Mouse (Mus musculus) right cerebral cortex, postnatal 14 days (tissue): ENCODE results near the gene Olfr1354.
"Not testable (repeated sequence)": the region's sequence is repeated elsewhere in the genome, so short reads cannot be mapped to it uniquely, and the experiment has no call there.

Source experiments
- DNase-seq: peaks from one replicate; pipeline ENCODE4 v3.0.0; 2022

Gene Olfr1354

DNA sequence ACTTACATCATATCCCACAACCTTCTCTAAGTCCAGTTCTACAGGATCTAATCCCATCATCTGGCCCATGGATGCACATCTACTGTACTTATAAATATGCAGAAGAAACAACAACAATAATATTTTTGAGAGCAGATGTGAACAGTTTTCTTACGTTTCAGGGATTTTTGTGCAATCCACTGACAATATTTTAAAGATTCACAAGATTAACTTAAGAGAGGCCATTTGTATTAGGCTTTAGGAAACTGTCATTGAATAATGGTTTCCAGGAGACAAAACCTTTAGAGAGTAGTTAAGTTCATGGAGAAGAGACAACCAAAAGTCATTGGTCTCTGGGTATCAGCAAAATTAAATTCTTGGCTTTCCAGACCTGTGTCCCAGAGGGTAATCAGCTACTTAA lies at the start of gene Olfr1354:
Olfr1354 (plus strand) TSS at position 301 of the 400 bp plus-strand sequence.
- DNase-seq: not testable (repeated sequence)

DNA sequence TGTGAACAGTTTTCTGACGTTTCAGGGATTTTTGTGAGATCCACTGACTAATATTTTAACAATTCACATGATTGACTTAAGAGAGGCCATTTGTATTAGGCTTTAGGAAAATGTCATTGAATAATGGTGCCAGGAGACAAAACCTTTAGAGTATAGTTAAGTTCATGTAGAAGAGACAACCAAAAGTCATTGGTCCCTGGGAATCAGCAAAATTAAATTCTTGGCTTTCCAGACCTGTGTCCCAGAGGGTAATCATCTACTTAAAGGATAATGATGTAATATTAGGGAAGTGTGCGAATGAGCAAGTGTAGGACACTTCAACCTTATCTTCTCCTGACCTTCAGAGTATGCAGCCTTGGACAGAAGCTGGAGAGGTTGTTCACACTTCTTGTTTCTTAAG lies 37.7 kb upstream of the Olfr1354 start, which contains the start of gene Olfr1355:
Olfr1355 (plus strand) TSS at position 301 of the 400 bp plus-strand sequence.
- DNase-seq: no peak

DNA sequence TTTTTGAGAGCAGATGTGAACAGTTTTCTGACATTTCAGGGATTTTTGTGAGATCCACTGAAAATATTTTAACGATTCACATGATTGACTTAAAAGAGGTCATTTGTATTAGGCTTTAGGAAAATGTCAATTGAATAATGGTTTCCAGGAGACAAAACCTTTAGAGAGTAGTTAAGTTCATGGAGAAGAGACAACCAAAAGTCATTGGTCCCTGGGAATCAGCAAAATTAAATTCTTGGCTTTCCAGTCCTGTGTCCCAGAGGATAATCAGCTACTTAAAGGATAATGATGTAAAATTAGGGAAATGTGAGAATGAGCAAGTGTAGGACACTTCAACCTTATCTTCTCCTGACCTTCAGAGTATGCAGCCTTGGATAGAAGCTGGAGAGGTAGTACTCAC lies 37.4 kb downstream of the Olfr1354 start, which contains the start of gene Olfr8:
Olfr8 (plus strand) TSS at position 301 of the 400 bp plus-strand sequence.
- not testable (repeated sequence) for DNase-seq

DNA sequence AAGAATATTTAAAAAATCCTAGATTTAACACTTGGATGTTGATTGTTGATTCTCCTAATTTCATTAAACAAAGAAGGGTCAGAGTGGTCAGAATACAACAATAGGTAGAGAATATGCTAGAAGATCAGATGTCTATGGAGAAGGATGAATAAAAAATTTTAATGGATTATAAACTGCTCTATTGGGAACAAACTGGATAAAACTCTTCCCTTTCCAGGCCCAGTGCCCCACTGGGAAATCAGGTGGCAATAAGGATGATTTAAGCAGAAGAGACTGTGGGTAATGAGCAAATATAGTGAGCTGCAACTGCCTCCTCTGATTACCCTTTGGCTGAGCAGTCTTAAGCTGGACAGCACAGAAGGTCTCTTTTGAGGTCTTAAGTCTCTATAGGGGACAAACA lies 50.0 kb downstream of the Olfr1354 start, which contains the start of gene Olfr1353:
Olfr1353 (plus strand) TSS at position 301 of the 400 bp plus-strand sequence.
- DNase-seq: not testable (repeated sequence)
